Mouse (Mus musculus) liver, embryonic 13.5 days (tissue): ENCODE data around the gene Agps. TPM values are rescaled to one million over a fixed set of nuclear protein-coding genes. Genes with fewer than 3 reads are reported as not detected.

Source experiments
- ATAC-seq: fragments of 200-750 bp; cut with Nextera tagmentation; 2 replicates; pipeline ENCODE4 v1.8.0; 2017; ENCODE audit warnings: low read depth, mild to moderate bottlenecking, moderate number of reproducible peaks, moderate library complexity
- DNase-seq: peaks from one replicate; pipeline ENCODE4 v3.0.0; 2022
- H3K27ac ChIP-seq: fragments of 300-500 bp; sonication (generic); 2 replicates; pipeline ENCODE4 v1.5.1; 2015; ENCODE audit warnings: moderate library complexity, mild to moderate bottlenecking, inconsistent platforms
- H3K27me3 ChIP-seq: fragments of 300-500 bp; sonication (generic); 2 replicates; pipeline ENCODE4 v1.6.1; 2015; ENCODE audit warnings: mild to moderate bottlenecking, inconsistent platforms
- H3K36me3 ChIP-seq: fragments of 300-500 bp; sonication (generic); 2 replicates; pipeline ENCODE4 v1.6.1; 2015; ENCODE audit warnings: mild to moderate bottlenecking, inconsistent platforms
- H3K4me1 ChIP-seq: fragments of 300-500 bp; sonication (generic); replicated peaks from 2 replicates; pipeline ENCODE4 v1.6.1; 2015; ENCODE audit warnings: inconsistent platforms
- H3K4me2 ChIP-seq: fragments of 300-500 bp; sonication (generic); 2 replicates; pipeline ENCODE4 v1.6.1; 2015; ENCODE audit warnings: inconsistent platforms, mild to moderate bottlenecking, moderate library complexity
- H3K4me3 ChIP-seq: fragments of 300-500 bp; sonication (generic); replicated peaks from 2 replicates; pipeline ENCODE4 v1.5.1; 2015; ENCODE audit warnings: mild to moderate bottlenecking, inconsistent platforms
- H3K9ac ChIP-seq: fragments of 300-500 bp; sonication (generic); 2 replicates; pipeline ENCODE4 v1.6.1; 2015; ENCODE audit warnings: mild to moderate bottlenecking, inconsistent platforms
- H3K9me3 ChIP-seq: fragments of 300-500 bp; sonication (generic); replicated peaks from 2 replicates; pipeline ENCODE4 v1.6.1; 2016; ENCODE audit warnings: inconsistent platforms
- WGBS: fragments of 180-500 bp; shearing (Covaris S2); methylation state at CpG from one replicate; pipeline ENCODE4 v1.1.7; 2015; ENCODE audit not compliant: insufficient replicate concordance; 5-methylcytosine and 5-hydroxymethylcytosine counted together
- polyA plus RNA-seq: library from polyadenylated mRNA; unstranded; fragments of >200 nt; fragmentation: Nextera tagmentation; extraction: Ambion mirVana; gene quantifications from 2 replicates; pipeline ENCODE4 v1.2.1, GENCODE M21; 2015

Agps gene
- polyA plus RNA-seq, 1 experiment from 2014 or later = 14.3 TPM

DNA sequence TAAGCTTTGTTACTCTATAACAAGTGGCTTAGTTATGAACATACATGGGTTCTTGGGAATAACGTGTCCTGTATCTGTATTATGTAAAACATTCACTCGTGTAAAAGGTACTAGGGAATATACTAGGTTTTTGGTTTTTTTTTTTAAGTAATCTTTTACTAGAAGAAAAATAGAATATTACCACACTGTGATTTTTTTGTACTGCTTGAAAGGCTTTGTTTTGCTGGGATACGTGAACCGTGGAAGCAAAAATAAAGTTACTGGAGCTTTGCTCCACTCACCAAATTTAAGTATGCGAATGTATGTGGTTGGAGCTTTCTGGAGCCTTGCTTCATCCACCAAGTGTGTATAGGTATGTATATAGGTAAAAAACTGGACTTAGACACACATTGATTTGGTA is 24.5 kb upstream of the Agps start:
- no peaks in the 10 kb centered on the region for H3K4me1 ChIP-seq
- 87% methylated on average over 5 of the region's 5 CpGs for WGBS
- H3K27me3 ChIP-seq = no peaks in the 10 kb centered on the region
- no peak overlapping the region for H3K4me3 ChIP-seq
- H3K27ac ChIP-seq = no peak overlapping the region
- ATAC-seq (no peak), DNase-seq (no peak)
- H3K36me3 ChIP-seq = no peaks in the 10 kb centered on the region
- no peaks in the 10 kb centered on the region for H3K9me3 ChIP-seq
- no peak overlapping the region for H3K9ac ChIP-seq
- H3K4me2 ChIP-seq = no peak overlapping the region

DNA sequence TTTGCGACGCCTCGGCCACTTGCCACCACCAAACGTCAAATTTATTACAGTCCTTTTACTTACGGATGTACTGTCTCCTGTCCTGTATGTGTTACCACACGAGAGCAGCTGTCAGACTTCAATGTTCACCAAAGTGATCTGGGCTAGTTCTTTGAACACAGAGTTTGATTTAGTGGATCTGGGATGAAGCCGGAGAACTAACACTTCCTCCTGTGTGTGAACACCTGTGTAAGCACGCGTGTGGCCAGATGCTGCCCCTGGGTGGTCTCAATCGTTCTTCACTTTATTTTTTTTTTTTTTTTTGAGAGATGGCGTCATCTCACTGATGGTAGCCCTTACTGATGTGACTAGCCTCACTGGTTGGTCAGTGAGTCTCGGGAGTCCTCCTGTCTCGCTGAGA is 17.1 kb upstream of the Agps start:
- no peak overlapping the region for H3K4me3 ChIP-seq
- H3K36me3 ChIP-seq = no peaks in the 10 kb centered on the region
- no peaks in the 10 kb centered on the region for H3K27me3 ChIP-seq
- H3K9ac ChIP-seq = no peak overlapping the region
- 71% methylated on average over 13 of the region's 13 CpGs for WGBS
- H3K4me1 ChIP-seq = no peaks in the 10 kb centered on the region
- no peak for ATAC-seq
- DNase-seq = no peak
- H3K4me2 ChIP-seq = no peak overlapping the region
- H3K9me3 ChIP-seq = no peaks in the 10 kb centered on the region
- H3K27ac ChIP-seq = no peak overlapping the region

DNA sequence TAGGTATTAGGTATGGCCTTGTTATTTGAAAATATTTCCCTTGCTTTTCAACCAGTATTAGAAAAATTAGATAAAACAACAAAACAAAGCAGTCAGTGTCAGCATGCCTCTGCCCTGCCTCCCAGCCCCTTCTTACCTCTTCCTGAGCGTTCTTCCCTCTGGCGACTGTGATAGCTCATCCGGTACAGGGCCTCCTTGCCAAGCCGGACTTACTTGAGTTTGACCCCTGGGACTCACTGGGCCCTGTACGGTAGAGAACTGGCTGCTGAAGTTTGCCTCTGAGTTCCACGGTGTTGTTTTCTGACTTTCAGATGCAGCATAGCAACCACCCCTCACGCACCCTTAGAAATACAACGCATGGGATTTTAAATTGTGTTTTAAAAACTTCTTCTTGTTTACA is 16.5 kb upstream of the Agps start:
- WGBS = 56% methylated on average over 8 of the region's 8 CpGs
- H3K27me3 ChIP-seq = no peaks in the 10 kb centered on the region
- H3K9me3 ChIP-seq = no peaks in the 10 kb centered on the region
- H3K9ac ChIP-seq = no peak overlapping the region
- H3K4me2 ChIP-seq = no peak overlapping the region
- DNase-seq = no peak
- no peaks in the 10 kb centered on the region for H3K36me3 ChIP-seq
- H3K27ac ChIP-seq = no peak overlapping the region
- no peak overlapping the region for H3K4me3 ChIP-seq
- no peak for ATAC-seq
- no peaks in the 10 kb centered on the region for H3K4me1 ChIP-seq

DNA sequence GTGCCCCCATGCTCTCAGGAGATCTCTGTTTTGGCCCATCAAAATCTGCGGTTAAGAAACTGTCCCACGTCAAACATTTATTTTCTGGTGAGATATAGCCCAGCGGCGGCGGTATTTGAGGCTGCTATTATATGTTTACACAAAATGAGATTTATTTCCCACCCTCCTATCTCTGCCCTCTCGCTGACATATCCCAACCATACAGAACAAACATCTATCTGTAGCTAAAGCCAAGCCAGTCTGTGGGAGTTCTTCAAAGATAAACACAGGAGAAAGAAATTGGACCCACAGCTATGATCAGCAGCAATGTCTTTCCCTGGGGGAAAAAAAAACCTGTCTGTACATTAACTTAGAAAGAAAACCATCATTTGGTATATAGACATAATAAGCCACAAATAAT is 15.3 kb upstream of the Agps start:
- DNase-seq = no peak
- WGBS = 76% methylated on average over 6 of the region's 6 CpGs
- Histone ChIP-seq H3K4me3 (no peak overlapping the region), H3K9ac (no peak overlapping the region), H3K27me3 (no peaks in the 10 kb centered on the region), H3K4me1 (no peaks in the 10 kb centered on the region), H3K4me2 (no peak overlapping the region), H3K36me3 (no peaks in the 10 kb centered on the region), H3K27ac (no peak overlapping the region), H3K9me3 (no peaks in the 10 kb centered on the region)
- no peak for ATAC-seq

DNA sequence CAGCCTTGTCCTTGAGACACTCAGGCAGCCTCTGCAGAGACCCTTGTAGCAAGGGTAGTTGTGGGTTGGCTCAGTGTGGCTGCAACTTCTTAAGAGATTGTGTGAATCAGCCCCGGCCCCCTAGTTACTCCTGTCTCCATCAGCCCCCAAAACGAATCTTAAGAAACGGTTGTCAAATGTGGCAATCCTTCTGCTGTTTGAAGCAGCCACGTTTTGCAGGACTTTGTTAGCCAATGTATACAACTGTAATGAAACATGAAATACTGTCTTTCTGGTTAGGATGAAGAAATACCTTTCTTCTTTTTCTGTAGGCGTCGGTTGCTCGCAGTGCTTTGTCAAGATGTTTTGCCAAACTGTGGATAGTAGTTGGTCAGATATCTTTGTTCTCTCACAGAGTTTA is 13.3 kb upstream of the Agps start:
- Histone ChIP-seq H3K9me3 (no peaks in the 10 kb centered on the region), H3K36me3 (no peaks in the 10 kb centered on the region), H3K9ac (no peak overlapping the region), H3K27ac (no peak overlapping the region; the same call in 1 of the 2 replicates), H3K4me2 (no peak overlapping the region), H3K4me1 (no peaks in the 10 kb centered on the region), H3K27me3 (no peaks in the 10 kb centered on the region), H3K4me3 (no peak overlapping the region)
- WGBS = 64% methylated on average over 7 of the region's 7 CpGs
- DNase-seq (no peak), ATAC-seq (no peak)

DNA sequence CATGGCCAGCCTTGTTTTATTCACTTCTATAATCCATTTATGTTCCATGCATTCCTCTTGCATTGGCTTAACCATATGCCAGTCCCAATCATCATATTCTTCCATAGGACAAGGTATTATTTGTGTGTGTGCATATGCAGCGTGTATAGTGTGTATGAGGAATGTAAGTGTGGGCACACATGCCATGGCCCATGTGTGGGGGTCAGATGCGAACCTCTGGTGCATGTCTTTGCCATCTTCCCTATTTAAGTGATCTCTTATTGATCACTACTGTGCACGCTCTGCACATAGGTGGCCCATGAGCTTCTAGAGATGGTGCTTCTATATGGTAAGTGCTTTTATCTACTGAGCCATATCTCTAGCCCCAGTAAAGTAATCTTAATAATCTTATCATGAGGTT is 12.2 kb upstream of the Agps start:
- DNase-seq = no peak
- Histone ChIP-seq H3K27ac (no peak overlapping the region), H3K9me3 (no peaks in the 10 kb centered on the region), H3K4me2 (no peak overlapping the region), H3K4me1 (no peaks in the 10 kb centered on the region; the same call in 1 of the 2 replicates), H3K36me3 (no peaks in the 10 kb centered on the region), H3K9ac (no peak overlapping the region), H3K4me3 (no peak overlapping the region), H3K27me3 (no peaks in the 10 kb centered on the region)
- 70% methylated on average over 3 of the region's 3 CpGs for WGBS
- ATAC-seq = no peak

DNA sequence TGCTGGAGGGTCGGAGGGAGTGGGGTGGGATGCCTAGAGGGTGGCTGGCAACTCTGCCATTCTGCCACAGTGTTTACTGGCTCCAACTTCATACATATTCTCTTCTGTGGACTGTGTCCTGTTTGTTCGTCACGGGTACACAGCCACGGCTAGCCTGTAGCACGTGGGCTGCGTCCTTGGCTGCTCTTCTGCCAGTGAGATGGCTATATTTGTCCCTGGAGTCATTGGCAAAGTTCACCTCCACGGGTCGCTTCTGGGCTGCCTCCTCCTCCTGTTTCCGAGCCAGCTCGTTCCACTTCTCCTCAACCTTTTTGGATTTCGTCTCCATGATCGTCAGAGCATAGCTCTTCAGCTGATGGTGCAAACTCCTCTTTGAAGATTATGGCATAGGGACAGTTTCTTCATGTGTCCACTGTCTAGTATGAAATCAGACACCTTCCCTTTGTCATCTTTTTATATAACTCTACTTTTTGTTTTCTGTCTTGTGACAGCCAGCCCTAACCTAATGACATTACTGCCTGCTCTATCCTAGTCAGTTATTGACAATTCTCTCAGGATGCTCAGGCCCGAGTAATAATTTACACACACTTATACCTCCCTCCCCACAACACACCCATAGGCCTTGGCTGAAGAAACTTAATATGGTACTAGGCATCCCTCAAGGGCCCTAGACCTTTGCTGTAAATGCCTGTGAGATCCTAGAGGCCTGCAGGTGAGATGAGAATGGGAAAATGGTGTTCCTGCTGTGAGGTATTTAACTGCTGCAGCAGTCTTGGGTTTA is 9.8 kb upstream of the Agps start:
- Histone ChIP-seq H3K9me3 (no peaks in the 10 kb centered on the region), H3K4me3 (no peak overlapping the region), H3K9ac (no peak overlapping the region), H3K27ac (no peak overlapping the region), H3K27me3 (no peaks in the 10 kb centered on the region), H3K4me2 (no peak overlapping the region), H3K36me3 (no peaks in the 10 kb centered on the region), H3K4me1 (peaks cover 4% of the 10 kb centered on the region)
- DNase-seq = no peak
- WGBS = 74% methylated on average over 13 of the region's 13 CpGs
- ATAC-seq = no peak

DNA sequence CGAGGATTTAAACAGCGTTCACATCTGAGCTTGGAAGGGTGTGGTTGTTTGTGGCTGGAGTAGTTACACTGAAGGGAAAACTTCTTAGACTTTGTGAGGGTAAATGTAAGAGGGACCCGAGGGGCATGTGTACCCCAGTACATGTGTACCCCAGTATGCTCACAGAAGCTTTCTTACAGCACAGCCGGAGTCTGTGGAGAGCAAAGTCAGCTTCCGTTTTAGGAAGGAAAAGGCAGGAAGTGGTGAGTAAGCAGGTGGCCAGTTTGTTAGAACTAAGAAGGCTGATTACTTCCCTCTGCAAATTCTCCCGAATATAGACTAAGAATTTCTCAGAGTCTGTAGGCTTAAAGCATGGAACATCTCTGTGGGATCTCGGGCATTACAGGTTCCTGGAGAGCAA is 8.2 kb upstream of the Agps start:
- H3K27ac ChIP-seq = peak overlapping the region; percentile 23; the same call in 1 of the 2 replicates
- no peak overlapping the region for H3K4me2 ChIP-seq

DNA sequence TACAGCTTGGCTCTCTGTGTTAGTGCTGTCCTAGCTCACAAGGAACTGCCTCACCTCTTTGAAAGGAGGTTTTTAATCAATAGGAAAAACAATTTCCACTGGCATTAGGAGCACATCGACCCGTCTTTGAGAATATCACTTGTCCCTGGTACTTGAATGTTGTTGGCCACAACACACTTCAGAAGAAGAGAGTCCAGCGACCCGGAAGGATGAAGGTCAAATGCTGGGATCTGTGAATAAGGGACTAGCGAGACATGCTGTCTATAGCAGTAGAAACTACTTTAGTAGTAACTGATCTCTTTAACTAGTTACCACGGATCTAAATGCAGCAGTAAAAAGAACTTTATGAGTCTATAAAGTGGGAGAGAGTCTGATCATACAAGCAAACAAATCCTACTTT is 7.8 kb upstream of the Agps start:
- DNase-seq = no peak
- H3K27ac ChIP-seq = no peak overlapping the region
- no peaks in the 10 kb centered on the region for H3K36me3 ChIP-seq
- no peaks in the 10 kb centered on the region for H3K9me3 ChIP-seq
- no peak for ATAC-seq
- no peak overlapping the region for H3K9ac ChIP-seq
- H3K27me3 ChIP-seq = no peaks in the 10 kb centered on the region
- H3K4me2 ChIP-seq = no peak overlapping the region
- peaks cover 4% of the 10 kb centered on the region for H3K4me1 ChIP-seq
- no peak overlapping the region for H3K4me3 ChIP-seq
- 35% methylated on average over 6 of the region's 6 CpGs for WGBS

More for the DNA sequence above, 8.2 kb upstream of the Agps start:
- Histone ChIP-seq H3K36me3 (no peaks in the 10 kb centered on the region), H3K4me1 (peaks cover 4% of the 10 kb centered on the region), H3K4me3 (no peak overlapping the region), H3K9ac (no peak overlapping the region), H3K27me3 (no peaks in the 10 kb centered on the region), H3K9me3 (no peaks in the 10 kb centered on the region)
- DNase-seq = no peak
- no peak for ATAC-seq
- 20% methylated on average over 7 of the region's 7 CpGs for WGBS

DNA sequence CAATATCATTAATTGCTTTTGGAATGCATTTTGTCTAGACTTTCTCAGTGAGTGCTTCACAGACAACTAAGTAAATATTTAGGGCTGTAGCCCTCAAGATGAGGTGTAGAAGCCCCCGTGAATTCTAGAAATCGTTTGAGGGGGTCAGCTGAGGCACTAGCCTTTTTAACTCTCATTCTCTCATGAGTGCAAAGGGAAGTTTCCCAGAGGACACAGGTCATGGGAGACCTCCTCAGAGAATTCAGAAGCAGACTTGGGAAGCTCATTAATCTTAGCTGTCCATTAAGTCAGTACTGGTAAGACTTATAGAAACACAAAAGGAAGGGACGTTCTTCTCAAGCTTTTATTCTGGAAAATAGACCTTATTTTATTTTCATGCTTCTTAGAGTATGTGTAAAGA is 7.1 kb upstream of the Agps start:
- Histone ChIP-seq H3K4me3 (no peak overlapping the region), H3K4me1 (peaks cover 4% of the 10 kb centered on the region), H3K27ac (no peak overlapping the region), H3K9me3 (no peaks in the 10 kb centered on the region), H3K9ac (no peak overlapping the region), H3K27me3 (no peaks in the 10 kb centered on the region), H3K4me2 (no peak overlapping the region), H3K36me3 (no peaks in the 10 kb centered on the region)
- WGBS = 27% methylated on average over 3 of the region's 3 CpGs
- no peak for DNase-seq
- ATAC-seq = no peak

DNA sequence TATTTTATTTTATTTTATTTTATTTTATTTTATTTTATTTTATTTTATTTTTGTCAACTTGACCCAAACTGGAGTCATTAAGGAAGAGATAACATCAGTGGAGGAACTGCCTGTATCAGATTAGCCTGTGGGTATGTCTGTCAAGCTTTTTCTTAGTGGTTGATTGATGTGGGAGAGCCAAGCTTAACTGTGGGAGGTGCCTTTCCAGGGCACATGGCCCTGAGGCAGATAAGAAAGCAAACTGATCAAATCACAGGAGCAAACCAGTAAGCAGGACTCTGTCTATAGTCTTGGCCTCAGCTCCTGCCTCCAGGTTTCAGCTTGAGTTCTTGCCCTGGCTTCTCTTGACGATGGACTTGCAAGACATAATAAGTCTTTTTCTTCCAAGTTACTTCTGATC is 6.4 kb upstream of the Agps start:
- Histone ChIP-seq H3K4me2 (no peak overlapping the region), H3K27ac (no peak overlapping the region), H3K9ac (no peak overlapping the region), H3K9me3 (no peaks in the 10 kb centered on the region), H3K4me3 (no peak overlapping the region), H3K36me3 (no peaks in the 10 kb centered on the region), H3K27me3 (no peaks in the 10 kb centered on the region), H3K4me1 (peaks cover 4% of the 10 kb centered on the region)
- DNase-seq (no peak), ATAC-seq (no peak)
- 30% methylated on average over 1 of the region's 1 CpGs for WGBS

DNA sequence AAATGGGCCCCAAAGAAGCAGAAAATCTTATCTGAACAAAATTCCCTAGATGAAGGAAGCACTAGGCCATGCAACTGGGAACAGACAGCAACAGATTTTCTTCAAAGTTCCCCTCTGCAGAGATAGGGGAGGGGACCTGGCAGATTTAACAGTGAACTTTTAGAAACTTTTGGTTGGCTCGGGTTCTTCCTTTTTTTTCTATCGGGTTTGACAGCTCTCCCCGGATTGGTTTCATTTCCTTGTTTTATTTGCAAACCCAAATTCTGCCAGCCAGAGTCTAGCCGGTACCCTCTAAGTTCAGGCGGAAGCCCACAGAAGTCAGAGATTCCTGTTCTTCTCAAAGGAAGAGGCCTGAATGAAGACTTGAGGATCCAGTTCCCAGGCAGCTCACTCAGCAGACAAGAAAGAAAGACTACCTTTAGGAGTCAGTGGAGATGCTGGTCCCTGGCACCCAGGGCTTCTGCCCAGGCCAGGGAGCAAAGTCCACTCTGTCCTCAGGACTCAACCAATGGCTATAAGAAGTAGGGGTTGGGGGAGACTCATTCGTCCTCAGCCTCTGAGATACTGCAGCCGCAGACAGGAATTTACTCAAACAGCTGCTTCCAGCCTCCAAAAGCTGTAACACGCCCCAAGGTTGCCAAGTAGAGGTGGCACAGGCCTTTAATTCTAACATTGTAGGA is 2.9 kb upstream of the Agps start:
- peak overlapping the region; percentile 48 for H3K27ac ChIP-seq

More for the DNA sequence above, 2.9 kb upstream of the Agps start:
- no peak overlapping the region for H3K9ac ChIP-seq
- DNase-seq (no peak), ATAC-seq (no peak)
- H3K4me2 ChIP-seq = no peak overlapping the region
- WGBS = 36% methylated on average over 8 of the region's 8 CpGs
- no peaks in the 10 kb centered on the region for H3K36me3 ChIP-seq
- H3K27me3 ChIP-seq = no peaks in the 10 kb centered on the region
- no peaks in the 10 kb centered on the region for H3K9me3 ChIP-seq
- no peak overlapping the region for H3K4me3 ChIP-seq
- H3K4me1 ChIP-seq = peaks cover 26% of the 10 kb centered on the region
